Mouse (Mus musculus): ENCODE measurements around the gene Asb2. TPM values are rescaled to one million over a fixed set of nuclear protein-coding genes. Genes with fewer than 3 reads are reported as not detected.
A peak's percentile ranks its signal among the peaks of the same experiment; 100 is the strongest.

The Asb2 gene
- polyA plus RNA-seq, 1 experiment from 2014 or later, result 0.81 TPM

GRCm38 (mm10) chr12:103358216-103358615 lies 2.4 kb upstream of the Asb2 start:
- Histone ChIP-seq H3K9ac (no peak overlapping the region), H3K4me3 (no peak overlapping the region), H3K36me3 (replicated peaks) (no peaks in the 10 kb centered on the region), H3K27me3 (replicated peaks) (no peaks in the 10 kb centered on the region), H3K27ac (no peak overlapping the region), H3K4me1 (no peaks in the 10 kb centered on the region), H3K4me2 (no peak overlapping the region), H3K9me3 (no peaks in the 10 kb centered on the region)
- 72% methylated on average over 8 of the region's 8 CpGs for WGBS
- no peak for ATAC-seq (replicated peaks)

GRCm38 (mm10) chr12:103356415-103356748 lies 581 bp upstream of the Asb2 start:
- no peaks in the 10 kb centered on the region for H3K27me3 ChIP-seq (replicated peaks)
- H3K9ac ChIP-seq, result no peak overlapping the region
- no peak for ATAC-seq (replicated peaks)
- no peak overlapping the region for H3K27ac ChIP-seq
- H3K9me3 ChIP-seq, result no peaks in the 10 kb centered on the region
- no peaks in the 10 kb centered on the region for H3K36me3 ChIP-seq (replicated peaks)
- no peak overlapping the region for H3K4me3 ChIP-seq
- no peaks in the 10 kb centered on the region for H3K4me1 ChIP-seq
- 95% methylated on average over 4 of the region's 4 CpGs for WGBS
- H3K4me2 ChIP-seq, result no peak overlapping the region

- WGBS, result 7% methylated on average over 5 of the region's 5 CpGs
- no peaks in the 10 kb centered on the region for H3K36me3 ChIP-seq (replicated peaks)
Measured at GRCm38 (mm10) chr12:103353538-103353937, 2.3 kb downstream of the Asb2 start.

GRCm38 (mm10) chr12:103352735-103353134 lies 3.1 kb downstream of the Asb2 start:
- no peak for ATAC-seq (replicated peaks)
- Histone ChIP-seq H3K27ac (no peak overlapping the region), H3K4me1 (no peaks in the 10 kb centered on the region), H3K9me3 (no peaks in the 10 kb centered on the region), H3K9ac (no peak overlapping the region), H3K4me3 (no peak overlapping the region), H3K27me3 (replicated peaks) (no peaks in the 10 kb centered on the region), H3K4me2 (no peak overlapping the region), H3K36me3 (replicated peaks) (no peaks in the 10 kb centered on the region)
- WGBS, result 92% methylated on average over 6 of the region's 6 CpGs

More at GRCm38 (mm10) chr12:103353538-103353937, 2.3 kb downstream of the Asb2 start:
- H3K4me2 ChIP-seq, result no peak overlapping the region
- H3K4me3 ChIP-seq, result no peak overlapping the region
- no peak overlapping the region for H3K9ac ChIP-seq
- no peaks in the 10 kb centered on the region for H3K27me3 ChIP-seq (replicated peaks)
- H3K4me1 ChIP-seq, result no peaks in the 10 kb centered on the region
- H3K9me3 ChIP-seq, result no peaks in the 10 kb centered on the region
- ATAC-seq (replicated peaks), result peak; percentile 53; the same call in 1 of the 2 replicates
- no peak overlapping the region for H3K27ac ChIP-seq

- Histone ChIP-seq H3K4me1 (no peaks in the 10 kb centered on the region), H3K4me2 (no peak overlapping the region), H3K27ac (no peak overlapping the region), H3K36me3 (replicated peaks) (no peaks in the 10 kb centered on the region), H3K9ac (no peak overlapping the region), H3K4me3 (no peak overlapping the region), H3K9me3 (no peaks in the 10 kb centered on the region), H3K27me3 (replicated peaks) (no peaks in the 10 kb centered on the region)
- WGBS, result 5% methylated on average over 3 of the region's 3 CpGs
- ATAC-seq (replicated peaks), result peak; percentile 67
Measured at GRCm38 (mm10) chr12:103348506-103348905, 7.3 kb downstream of the Asb2 start.

GRCm38 (mm10) chr12:103347406-103347805 lies 8.4 kb downstream of the Asb2 start:
- WGBS, result 52% methylated on average over 5 of the region's 5 CpGs

GRCm38 (mm10) chr12:103346945-103347344 lies 8.9 kb downstream of the Asb2 start:
- no peaks in the 10 kb centered on the region for H3K4me1 ChIP-seq
- 88% methylated on average over 8 of the region's 8 CpGs for WGBS
- no peak overlapping the region for H3K27ac ChIP-seq
- no peak overlapping the region for H3K9ac ChIP-seq
- H3K4me3 ChIP-seq, result no peak overlapping the region
- no peaks in the 10 kb centered on the region for H3K27me3 ChIP-seq (replicated peaks)
- no peak overlapping the region for H3K4me2 ChIP-seq
- ATAC-seq (replicated peaks), result no peak
- H3K9me3 ChIP-seq, result no peaks in the 10 kb centered on the region
- H3K36me3 ChIP-seq (replicated peaks), result no peaks in the 10 kb centered on the region

More at GRCm38 (mm10) chr12:103347406-103347805, 8.4 kb downstream of the Asb2 start:
- H3K36me3 ChIP-seq (replicated peaks), result no peaks in the 10 kb centered on the region
- ATAC-seq (replicated peaks), result no peak
- H3K9me3 ChIP-seq, result no peaks in the 10 kb centered on the region
- no peak overlapping the region for H3K9ac ChIP-seq
- H3K27me3 ChIP-seq (replicated peaks), result no peaks in the 10 kb centered on the region
- H3K27ac ChIP-seq, result no peak overlapping the region
- H3K4me2 ChIP-seq, result no peak overlapping the region
- H3K4me3 ChIP-seq, result no peak overlapping the region
- H3K4me1 ChIP-seq, result no peaks in the 10 kb centered on the region

- H3K9me3 ChIP-seq, result no peaks in the 10 kb centered on the region
- no peaks in the 10 kb centered on the region for H3K4me1 ChIP-seq
- H3K36me3 ChIP-seq (replicated peaks), result no peaks in the 10 kb centered on the region
- H3K4me3 ChIP-seq, result no peak overlapping the region
- no peak overlapping the region for H3K27ac ChIP-seq
- no peak for ATAC-seq (replicated peaks)
- H3K27me3 ChIP-seq (replicated peaks), result no peaks in the 10 kb centered on the region
- H3K9ac ChIP-seq, result no peak overlapping the region
- WGBS, result 88% methylated on average over 7 of the region's 7 CpGs
- H3K4me2 ChIP-seq, result no peak overlapping the region
Measured at GRCm38 (mm10) chr12:103344934-103345333, 10.9 kb downstream of the Asb2 start.

- no peak overlapping the region for H3K4me2 ChIP-seq
- no peaks in the 10 kb centered on the region for H3K4me1 ChIP-seq
- no peak overlapping the region for H3K4me3 ChIP-seq
- H3K27ac ChIP-seq, result no peak overlapping the region
- no peaks in the 10 kb centered on the region for H3K9me3 ChIP-seq
- no peaks in the 10 kb centered on the region for H3K36me3 ChIP-seq (replicated peaks)
- WGBS, result 81% methylated on average over 8 of the region's 8 CpGs
- no peaks in the 10 kb centered on the region for H3K27me3 ChIP-seq (replicated peaks)
- ATAC-seq (replicated peaks), result no peak
- H3K9ac ChIP-seq, result no peak overlapping the region
Measured at GRCm38 (mm10) chr12:103343456-103343855, 12.3 kb downstream of the Asb2 start.

- Histone ChIP-seq H3K9me3 (no peaks in the 10 kb centered on the region), H3K36me3 (replicated peaks) (no peaks in the 10 kb centered on the region), H3K9ac (no peak overlapping the region), H3K4me1 (no peaks in the 10 kb centered on the region), H3K27ac (no peak overlapping the region), H3K4me3 (no peak overlapping the region), H3K27me3 (replicated peaks) (no peaks in the 10 kb centered on the region), H3K4me2 (no peak overlapping the region)
- ATAC-seq (replicated peaks), result no peak
- 87% methylated on average over 5 of the region's 5 CpGs for WGBS
Measured at GRCm38 (mm10) chr12:103341212-103341611, 14.6 kb downstream of the Asb2 start.

GRCm38 (mm10) chr12:103338162-103338798 lies 17.5 kb downstream of the Asb2 start:
- no peak overlapping the region for H3K9ac ChIP-seq
- H3K27ac ChIP-seq, result no peak overlapping the region
- no peaks in the 10 kb centered on the region for H3K36me3 ChIP-seq (replicated peaks)
- H3K9me3 ChIP-seq, result no peaks in the 10 kb centered on the region
- H3K4me3 ChIP-seq, result no peak overlapping the region
- no peak for ATAC-seq (replicated peaks)
- 80% methylated on average over 14 of the region's 14 CpGs for WGBS
- H3K27me3 ChIP-seq (replicated peaks), result no peaks in the 10 kb centered on the region
- H3K4me1 ChIP-seq, result no peaks in the 10 kb centered on the region
- H3K4me2 ChIP-seq, result no peak overlapping the region

- ATAC-seq (replicated peaks), result no peak
- Histone ChIP-seq H3K9me3 (no peaks in the 10 kb centered on the region), H3K4me3 (no peak overlapping the region), H3K27ac (no peak overlapping the region), H3K27me3 (replicated peaks) (no peaks in the 10 kb centered on the region), H3K4me1 (no peaks in the 10 kb centered on the region), H3K9ac (no peak overlapping the region), H3K4me2 (no peak overlapping the region), H3K36me3 (replicated peaks) (no peaks in the 10 kb centered on the region)
- 77% methylated on average over 3 of the region's 3 CpGs for WGBS
Measured at GRCm38 (mm10) chr12:103336766-103337165, 19.0 kb downstream of the Asb2 start.

- ATAC-seq (replicated peaks), result no peak
- no peak overlapping the region for H3K27ac ChIP-seq
- H3K36me3 ChIP-seq (replicated peaks), result no peaks in the 10 kb centered on the region
- no peaks in the 10 kb centered on the region for H3K9me3 ChIP-seq
- no peaks in the 10 kb centered on the region for H3K4me1 ChIP-seq
- H3K4me2 ChIP-seq, result no peak overlapping the region
- WGBS, result 95% methylated on average over 15 of the region's 15 CpGs
- no peak overlapping the region for H3K4me3 ChIP-seq
- no peaks in the 10 kb centered on the region for H3K27me3 ChIP-seq (replicated peaks)
- H3K9ac ChIP-seq, result no peak overlapping the region
Measured at GRCm38 (mm10) chr12:103333426-103333825, 22.4 kb downstream of the Asb2 start.

All from midbrain, embryonic 15.5 days (tissue).